Mouse (Mus musculus) MEL (cell line): ENCODE data around the gene Sowahb. TPM values are rescaled to one million over a fixed set of nuclear protein-coding genes. Genes with fewer than 3 reads are reported as not detected.

Experiments
- DNase-seq: peaks from one replicate; pipeline ENCODE4 v3.0.0; 2011; ENCODE audit warnings: low read depth, low spot score
- H3K27ac ChIP-seq: 2 replicates; pipeline ENCODE4 v1.5.1; 2012; ENCODE audit warnings: low read depth, mild to moderate bottlenecking, control low read depth, low read length, moderate library complexity; ENCODE audit not compliant: control insufficient read depth
- H3K27me3 ChIP-seq, 2 experiments: fragments of 150-350 bp in 1 of 2; sonication (generic) in 1 of 2; 2 replicates each; pipeline ENCODE4 v1.6.1; 2012; ENCODE audit warnings: low read length in 2 of 2, mild to moderate bottlenecking in 2 of 2, improper control_type of control experiment in 1 of 2, moderate library complexity in 1 of 2; ENCODE audit not compliant: insufficient read depth in 2 of 2, control insufficient read depth in 1 of 2
- H3K36me3 ChIP-seq, 2 experiments: 2 replicates each; pipeline ENCODE4 v1.6.1; 2012 to 2014; ENCODE audit warnings: low read length in 2 of 2, improper control_type of control experiment in 1 of 2, inconsistent platforms in 1 of 2, mild to moderate bottlenecking in 1 of 2; ENCODE audit not compliant: insufficient read depth in 2 of 2, control insufficient read depth in 1 of 2
- H3K4me1 ChIP-seq, 2 experiments: fragments of 150-350 bp in 1 of 2; sonication (generic) in 1 of 2; 2 replicates each; pipeline ENCODE4 v1.6.1; 2012; ENCODE audit warnings: low read length in 2 of 2, improper control_type of control experiment in 1 of 2, mild to moderate bottlenecking in 1 of 2; ENCODE audit not compliant: insufficient read depth in 2 of 2, control insufficient read depth in 1 of 2
- H3K4me3 ChIP-seq, 2 experiments: fragments of 150-350 bp in 1 of 2; sonication (generic) in 1 of 2; 2 replicates each; pipeline ENCODE4 v1.5.1; 2012; ENCODE audit warnings: low read depth in 2 of 2, low read length in 2 of 2, mild to moderate bottlenecking in 2 of 2, moderate library complexity in 2 of 2, control low read depth in 1 of 2, improper control_type of control experiment in 1 of 2; ENCODE audit not compliant: control insufficient read depth in 1 of 2, insufficient read depth in 1 of 2
- H3K79me2 ChIP-seq: 2 replicates; pipeline ENCODE4 v1.6.1; 2012; ENCODE audit warnings: mild to moderate bottlenecking, low read length, moderate library complexity; ENCODE audit not compliant: control insufficient read depth, poor library complexity, insufficient read depth
- H3K9ac ChIP-seq: 2 replicates; pipeline ENCODE4 v1.6.1; 2012; ENCODE audit warnings: low read depth, mild to moderate bottlenecking, control low read depth, low read length, moderate library complexity; ENCODE audit not compliant: control insufficient read depth, poor library complexity, severe bottlenecking
- H3K9me3 ChIP-seq: fragments of 150-350 bp; sonication (generic); replicated peaks from 2 replicates; pipeline ENCODE4 v1.6.1; 2012; ENCODE audit warnings: mild to moderate bottlenecking, low read length, improper control_type of control experiment, moderate library complexity; ENCODE audit not compliant: insufficient read depth
- BHLHE40 ChIP-seq: IDR thresholded peaks from 2 replicates; pipeline ENCODE4 v1.6.1; 2012; ENCODE audit warnings: low read depth, mild to moderate bottlenecking, inconsistent platforms, low read length, improper control_type of control experiment, borderline replicate concordance
- CHD2 ChIP-seq: IDR thresholded peaks from 2 replicates; pipeline ENCODE4 v1.6.1; 2011; ENCODE audit warnings: low read length, improper control_type of control experiment
- E2F4 ChIP-seq: IDR thresholded peaks from 2 replicates; pipeline ENCODE4 v1.6.1; 2011; ENCODE audit warnings: low read depth, low read length, improper control_type of control experiment, borderline replicate concordance
- EP300 ChIP-seq, 2 experiments: IDR thresholded peaks; 2 replicates each; pipeline ENCODE4 v1.6.1; 2011; ENCODE audit warnings: improper control_type of control experiment in 2 of 2, low read length in 2 of 2, low read depth in 1 of 2, mild to moderate bottlenecking in 1 of 2
- GABPA ChIP-seq: IDR thresholded peaks from 2 replicates; pipeline ENCODE4 v1.6.1; 2012; ENCODE audit warnings: low read depth, mild to moderate bottlenecking, inconsistent platforms, low read length, improper control_type of control experiment, moderate library complexity
- HCFC1 ChIP-seq: IDR thresholded peaks from 2 replicates; pipeline ENCODE4 v1.6.1; 2012; ENCODE audit warnings: low read depth, mild to moderate bottlenecking, inconsistent platforms, low read length, improper control_type of control experiment, moderate library complexity
- JUND ChIP-seq: IDR thresholded peaks from 2 replicates; pipeline ENCODE4 v1.6.1; 2011; ENCODE audit warnings: low read depth, mild to moderate bottlenecking, improper control_type of control experiment, low read length
- KAT2A ChIP-seq: conservative IDR thresholded peaks from 2 replicates; pipeline ENCODE4 v1.6.1; 2012; ENCODE audit warnings: low read depth, low read length, improper control_type of control experiment, inconsistent platforms
- MYC ChIP-seq: IDR thresholded peaks from 2 replicates; pipeline ENCODE4 v1.6.1; 2011; ENCODE audit warnings: low read depth, mild to moderate bottlenecking, low read length, improper control_type of control experiment, moderate library complexity
- NELFE ChIP-seq: IDR thresholded peaks from 2 replicates; pipeline ENCODE4 v1.6.1; 2011; ENCODE audit warnings: low read depth, low read length, improper control_type of control experiment
- NRF1 ChIP-seq: IDR thresholded peaks from 2 replicates; pipeline ENCODE4 v1.6.1; 2014; ENCODE audit warnings: low read depth, mild to moderate bottlenecking, inconsistent platforms, low read length, improper control_type of control experiment, moderate library complexity; ENCODE audit not compliant: poor library complexity, insufficient read depth, severe bottlenecking
- POLR2A ChIP-seq, 2 experiments: IDR thresholded peaks; 2 replicates each; pipeline ENCODE4 v1.6.1; 2011 to 2012; ENCODE audit warnings: low read length in 2 of 2, mild to moderate bottlenecking in 2 of 2, control low read depth in 1 of 2, improper control_type of control experiment in 1 of 2, low read depth in 1 of 2, moderate library complexity in 1 of 2; ENCODE audit not compliant: control insufficient read depth in 1 of 2, insufficient read depth in 1 of 2, poor library complexity in 1 of 2
- POLR2AphosphoS2 ChIP-seq: IDR thresholded peaks from 2 replicates; pipeline ENCODE4 v1.6.1; 2011; ENCODE audit warnings: low read length, improper control_type of control experiment
- POLR2AphosphoS5 ChIP-seq: IDR thresholded peaks from 2 replicates; pipeline ENCODE4 v1.6.1; 2012; ENCODE audit warnings: low read depth, borderline replicate concordance, mild to moderate bottlenecking, inconsistent platforms, low read length, moderate library complexity, mixed read lengths
- SIN3A ChIP-seq: IDR thresholded peaks from 2 replicates; pipeline ENCODE4 v1.6.1; 2012; ENCODE audit warnings: low read length, improper control_type of control experiment, inconsistent platforms
- TBP ChIP-seq: IDR thresholded peaks from 2 replicates; pipeline ENCODE4 v1.8.0; 2011; ENCODE audit warnings: low read depth, low read length, improper control_type of control experiment
- UBTF ChIP-seq: IDR thresholded peaks from 2 replicates; pipeline ENCODE4 v1.6.1; 2012; ENCODE audit warnings: low read depth, mild to moderate bottlenecking, inconsistent platforms, low read length, improper control_type of control experiment, moderate library complexity, borderline replicate concordance; ENCODE audit not compliant: insufficient read depth
- USF1 ChIP-seq: IDR thresholded peaks from 2 replicates; pipeline ENCODE4 v1.6.1; 2014; ENCODE audit warnings: low read depth, mild to moderate bottlenecking, inconsistent platforms, low read length, improper control_type of control experiment, moderate library complexity
- ZMIZ1 ChIP-seq: IDR thresholded peaks from 2 replicates; pipeline ENCODE4 v1.6.1; 2012; ENCODE audit warnings: low read depth, mild to moderate bottlenecking, inconsistent platforms, low read length, improper control_type of control experiment, moderate library complexity
- polyA plus RNA-seq, 2 experiments: library from polyadenylated mRNA; stranded (reverse) in 1 of 2; unstranded in 1 of 2; fragments of >175 nt in 1 of 2; fragments of >200 nt in 1 of 2; gene quantifications; 2 replicates each; pipeline versions ENCODE4 v1.2.1 to v1.2.4; 2012; ENCODE audit warnings: low replicate concordance in 2 of 2, low read depth in 1 of 2; ENCODE audit not compliant: insufficient read length in 2 of 2, insufficient read depth in 1 of 2, missing spikeins in 1 of 2
- total RNA-seq: library from RNA; depleted of rRNA; stranded (reverse); fragments of 300-350 nt; gene quantifications from 2 replicates; pipeline ENCODE4 v1.2.3, GENCODE M21; 2012

The Sowahb gene
- total and polyA plus RNA-seq, 3 experiments = not detected

- Histone ChIP-seq H3K9me3 (no peaks in the 10 kb centered on the region), H3K4me1 (no peaks in the 10 kb centered on the region), H3K79me2 (no peaks in the 10 kb centered on the region), H3K4me3 (no peak overlapping the region), H3K36me3 (no peaks in the 10 kb centered on the region), H3K27me3 (no peaks in the 10 kb centered on the region), H3K27ac (no peak overlapping the region), H3K9ac (no peak overlapping the region)
- TF ChIP-seq E2F4 (no peak), POLR2AphosphoS2 (no peak), TBP (no peak), UBTF (no peak), POLR2A (IDR thresholded peaks at IDR 0.05; ENCODE audit: control insufficient read depth in 1 of 2, insufficient read depth in 1 of 2, low read depth in 1 of 2, low read length in 2 of 2, poor library complexity in 1 of 2) (no peak), JUND (no peak), BHLHE40 (no peak), NELFE (no peak), NRF1 (no peak), GABPA (no peak), MYC (no peak), CHD2 (no peak), HCFC1 (no peak), POLR2AphosphoS5 (no peak)
- no peak for DNase-seq
Observed at GRCm38 (mm10) chr5:93040095-93040494, 4.7 kb downstream of the Sowahb start.

GRCm38 (mm10) chr5:93036254-93036653 lies 8.6 kb downstream of the Sowahb start:
- Histone ChIP-seq H3K4me3 (no peak overlapping the region), H3K79me2 (no peaks in the 10 kb centered on the region), H3K4me1 (no peaks in the 10 kb centered on the region), H3K36me3 (no peaks in the 10 kb centered on the region), H3K9ac (no peak overlapping the region), H3K9me3 (no peaks in the 10 kb centered on the region), H3K27ac (no peak overlapping the region), H3K27me3 (no peaks in the 10 kb centered on the region)
- TF ChIP-seq ZMIZ1 (no peak), SIN3A (no peak), NELFE (no peak), KAT2A (no peak), GABPA (no peak), USF1 (no peak), EP300 (IDR thresholded peaks at IDR 0.05; ENCODE audit: low read depth in 1 of 2, low read length in 2 of 2) (no peak)
- DNase-seq = no peak
